Mouse (Mus musculus): ENCODE data around the gene Aco2.

DNA sequence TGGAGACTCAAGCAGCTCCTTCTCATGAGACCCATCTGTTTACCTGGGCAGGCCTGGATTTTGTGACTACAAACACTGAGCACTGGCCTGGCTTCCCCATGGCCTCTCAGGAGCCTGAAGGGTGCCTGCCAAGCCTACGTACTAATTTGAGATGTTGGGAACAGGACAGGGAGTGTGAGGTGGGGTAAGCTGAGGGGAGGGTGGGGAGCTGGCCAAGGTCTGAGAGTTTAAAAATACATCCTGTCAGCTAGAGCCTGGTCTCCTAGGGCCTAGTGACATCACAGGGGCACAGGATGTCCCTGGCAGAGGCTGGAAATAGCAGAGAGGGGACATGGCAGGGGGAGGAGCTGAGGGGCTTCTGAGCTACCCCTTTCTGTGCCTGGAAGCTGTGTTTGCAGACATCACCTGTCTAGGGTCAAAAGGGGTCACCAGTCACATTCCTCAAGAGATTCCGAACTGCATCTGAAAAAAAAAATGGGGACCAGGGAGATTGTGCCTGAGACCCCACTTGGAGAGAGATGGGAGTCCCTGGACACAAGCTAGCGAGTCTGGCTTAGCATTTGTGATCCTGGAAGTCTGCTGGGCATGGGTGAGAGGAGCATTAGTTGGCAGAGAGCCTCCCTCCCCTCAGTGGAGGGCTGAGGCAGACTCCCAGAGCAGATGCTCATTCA is 37.8 kb upstream of the Aco2 start:
- TF ChIP-seq CTCF (IDR thresholded peaks at IDR 0.05; ENCODE audit: low read depth, low read length) (no peak), POLR2A (IDR thresholded peaks at IDR 0.05; ENCODE audit: extremely low read depth, insufficient read depth, low read length) (no peak)
